Mouse (Mus musculus) spleen, adult 2 months (tissue): ENCODE data around the gene Kif1b. TPM values are rescaled to one million over a fixed set of nuclear protein-coding genes. Genes with fewer than 3 reads are reported as not detected.
"Not testable (repeated sequence)": the region's sequence is repeated elsewhere in the genome, so short reads cannot be mapped to it uniquely, and the experiment has no call there.

Source experiments
- DNase-seq, 2 experiments: peaks; one replicate each; pipeline versions ENCODE4 v3.0.0 to v3.0.0-alpha.2; 2012 to 2021; ENCODE audit warnings: low spot score in 2 of 2, low read depth in 1 of 2
- H3K27ac ChIP-seq: fragments of 200-500 bp; 2 replicates; pipeline ENCODE4 v1.5.1; 2012; ENCODE audit warnings: low read length, inconsistent platforms; ENCODE audit not compliant: insufficient read depth
- H3K27me3 ChIP-seq: fragments of 200-500 bp; 2 replicates; pipeline ENCODE4 v1.6.1; 2012; ENCODE audit warnings: mild to moderate bottlenecking, moderate library complexity, low read length, inconsistent platforms; ENCODE audit not compliant: control insufficient read depth, insufficient read depth
- H3K36me3 ChIP-seq: fragments of 200-500 bp; 2 replicates; pipeline ENCODE4 v1.6.1; 2012; ENCODE audit warnings: mild to moderate bottlenecking, low read length, inconsistent platforms; ENCODE audit not compliant: control insufficient read depth, insufficient read depth
- H3K4me1 ChIP-seq: fragments of 200-500 bp; 2 replicates; pipeline ENCODE4 v1.6.1; 2011; ENCODE audit warnings: inconsistent platforms; ENCODE audit not compliant: control insufficient read depth, insufficient read depth, insufficient read length
- H3K4me3 ChIP-seq: fragments of 200-500 bp; 2 replicates; pipeline ENCODE4 v1.5.1; 2011; ENCODE audit warnings: mild to moderate bottlenecking, inconsistent platforms; ENCODE audit not compliant: insufficient read depth, insufficient read length; ENCODE audit errors: extremely low read depth
- CTCF ChIP-seq: fragments of 200-500 bp; IDR thresholded peaks from 2 replicates; pipeline ENCODE4 v1.5.1; 2011; ENCODE audit warnings: mild to moderate bottlenecking, inconsistent platforms; ENCODE audit not compliant: insufficient read depth, insufficient read length, insufficient replicate concordance; ENCODE audit errors: extremely low read depth
- POLR2A ChIP-seq: fragments of 200-500 bp; IDR thresholded peaks from 2 replicates; pipeline ENCODE4 v1.6.1; 2011; ENCODE audit warnings: low read depth, low read length, inconsistent platforms
- WGBS: fragments of 180-500 bp; shearing (Covaris S2); methylation state at CpG from one replicate; pipeline ENCODE4 v1.1.7; 2018; 5-methylcytosine and 5-hydroxymethylcytosine counted together
- polyA plus RNA-seq: library from polyadenylated mRNA; depleted of rRNA; stranded (reverse); fragments of >200 nt; gene quantifications from 2 replicates; pipeline ENCODE4 v1.2.3, GENCODE M21; 2012

Gene Kif1b
- polyA plus RNA-seq, 1 experiment: 12.6 TPM

GRCm38 (mm10) chr4:149170394-149170931 lies 137.0 kb downstream of the Kif1b start:
- Histone ChIP-seq H3K36me3 (no peaks in the 10 kb centered on the region), H3K4me3 (no peak overlapping the region), H3K4me1 (no peaks in the 10 kb centered on the region; the same call in 1 of the 2 replicates), H3K27ac (no peak overlapping the region), H3K27me3 (no peaks in the 10 kb centered on the region)
- 61% methylated on average over 7 of the region's 7 CpGs for whole genome bisulfite sequencing
- no peak for DNase-seq
- TF ChIP-seq POLR2A (no peak), CTCF (no peak)

GRCm38 (mm10) chr4:149169926-149170325 lies 137.6 kb downstream of the Kif1b start:
- H3K4me3 ChIP-seq, H3K27ac ChIP-seq, H3K36me3 ChIP-seq, H3K4me1 ChIP-seq, H3K27me3 ChIP-seq, DNase-seq: not testable (repeated sequence)
- 92% methylated on average over 7 of the region's 8 CpGs for WGBS

GRCm38 (mm10) chr4:149168016-149168415 lies 139.5 kb downstream of the Kif1b start:
- Histone ChIP-seq H3K4me1 (no peaks in the 10 kb centered on the region; the same call in 1 of the 2 replicates), H3K36me3 (no peaks in the 10 kb centered on the region; the same call in 1 of the 2 replicates), H3K4me3 (no peak overlapping the region), H3K27ac (no peak overlapping the region; the same call in 1 of the 2 replicates), H3K27me3 (no peaks in the 10 kb centered on the region)
- TF ChIP-seq POLR2A (no peak), CTCF (no peak)
- WGBS: 72% methylated on average over 2 of the region's 2 CpGs
- no peak for DNase-seq

GRCm38 (mm10) chr4:149166957-149167611 lies 140.4 kb downstream of the Kif1b start:
- peak; percentile 49; the same call in 1 of the 2 replicates for TF ChIP-seq POLR2A
- no peak for TF ChIP-seq CTCF
- WGBS: under 1% methylated on average over 27 of the region's 27 CpGs
- no peaks in the 10 kb centered on the region; the same call in 1 of the 2 replicates for H3K36me3 ChIP-seq
- H3K27me3 ChIP-seq: no peaks in the 10 kb centered on the region
- peak; percentile 53 to 72 for DNase-seq
- no peaks in the 10 kb centered on the region; the same call in 1 of the 2 replicates for H3K4me1 ChIP-seq
- peak overlapping the region; percentile 75 for H3K4me3 ChIP-seq
- H3K27ac ChIP-seq: peak overlapping the region; percentile 88

- DNase-seq: peak; percentile 89 to 97
- TF ChIP-seq POLR2A: peak; percentile 62
- no peak for TF ChIP-seq CTCF
- no peaks in the 10 kb centered on the region; the same call in 1 of the 2 replicates for H3K4me1 ChIP-seq
- H3K4me3 ChIP-seq: peak within 1 kb of the TSS; percentile 79
- WGBS: under 1% methylated on average over 59 of the region's 59 CpGs
- no peaks in the 10 kb centered on the region for H3K27me3 ChIP-seq
- peaks cover 4% of the 10 kb centered on the region for H3K36me3 ChIP-seq
- peak within 1 kb of the TSS; percentile 88 for H3K27ac ChIP-seq
Measured at GRCm38 (mm10) chr4:149166215-149166946, 141.1 kb downstream of the Kif1b start, which contains the start of gene Pgd. TSS of gene Pgd (minus strand) at chr4:149166771.

GRCm38 (mm10) chr4:149164150-149164549 lies 143.3 kb downstream of the Kif1b start:
- Histone ChIP-seq H3K4me3 (no peak overlapping the region), H3K36me3 (peaks cover 18% of the 10 kb centered on the region), H3K27ac (no peak overlapping the region), H3K27me3 (no peaks in the 10 kb centered on the region), H3K4me1 (no peaks in the 10 kb centered on the region; the same call in 1 of the 2 replicates)
- TF ChIP-seq CTCF (no peak), POLR2A (no peak)
- 73% methylated on average over 5 of the region's 5 CpGs for WGBS
- DNase-seq: no peak
